Mouse (Mus musculus): Measurements from ENCODE around the gene U2af1. TPM values are rescaled to one million over a fixed set of nuclear protein-coding genes. Genes with fewer than 3 reads are reported as not detected.

The U2af1 gene
- polyA plus RNA-seq, 1 experiment, result 283 TPM

- H3K79me2 ChIP-seq (ENCODE audit: control insufficient read depth, insufficient read depth), result peaks cover 28% of the 10 kb centered on the region
- no peak overlapping the region for H3K4me3 ChIP-seq (ENCODE audit: insufficient read depth, poor library complexity, severe bottlenecking)
- no peak overlapping the region for H3ac ChIP-seq (ENCODE audit: control insufficient read depth, insufficient read length, low read depth)
- no peaks in the 10 kb centered on the region for H3K27me3 ChIP-seq (ENCODE audit: control insufficient read depth, insufficient read depth, insufficient read length)
- TF ChIP-seq USF1 (IDR thresholded peaks at IDR 0.05; ENCODE audit: low read depth), result no peak
- TF ChIP-seq MYOG (IDR thresholded peaks at IDR 0.05; ENCODE audit: control insufficient read depth, extremely low read depth, insufficient read length), result no peak
- no peak for TF ChIP-seq MYOD1 (IDR thresholded peaks at IDR 0.05; ENCODE audit: control insufficient read depth, insufficient read length, low read depth)
- TF ChIP-seq CEBPB (IDR thresholded peaks at IDR 0.05; ENCODE audit: low read depth), result no peak
- no peak for TF ChIP-seq FOSL1 (IDR thresholded peaks at IDR 0.05; ENCODE audit: insufficient read depth, low read length, poor library complexity, severe bottlenecking)
- peaks cover 16% of the 10 kb centered on the region for H3K36me3 ChIP-seq (ENCODE audit: control insufficient read depth, insufficient read depth)
- H3K79me3 ChIP-seq (ENCODE audit: low read depth), result peaks cover 25% of the 10 kb centered on the region
Observed at GRCm38 (mm10) chr17:31660661-31661250, 2.1 kb upstream of the U2af1 start.

- peaks cover 55% of the 10 kb centered on the region for H3K79me2 ChIP-seq (ENCODE audit: control insufficient read depth, insufficient read depth)
- peaks cover 41% of the 10 kb centered on the region for H3K36me3 ChIP-seq (ENCODE audit: control insufficient read depth, insufficient read depth)
- peaks cover 52% of the 10 kb centered on the region for H3K79me3 ChIP-seq (ENCODE audit: low read depth)
- peak overlapping the region; percentile 100 for H3ac ChIP-seq (ENCODE audit: control insufficient read depth, insufficient read length, low read depth)
- peak overlapping the region; percentile 95 for H3K4me3 ChIP-seq (ENCODE audit: insufficient read depth, poor library complexity, severe bottlenecking)
- H3K27me3 ChIP-seq (ENCODE audit: control insufficient read depth, insufficient read depth, insufficient read length), result no peaks in the 10 kb centered on the region
- TF ChIP-seq MYOD1 (IDR thresholded peaks at IDR 0.05; ENCODE audit: control insufficient read depth, insufficient read length, low read depth), result no peak
- TF ChIP-seq MAX (IDR thresholded peaks at IDR 0.05), result no peak
- TF ChIP-seq MYOG (IDR thresholded peaks at IDR 0.05; ENCODE audit: control insufficient read depth, extremely low read depth, insufficient read length), result no peak
- TF ChIP-seq USF1 (IDR thresholded peaks at IDR 0.05; ENCODE audit: low read depth), result no peak
- TF ChIP-seq CEBPB (IDR thresholded peaks at IDR 0.05; ENCODE audit: low read depth), result no peak
- no peak for TF ChIP-seq CTCF (IDR thresholded peaks at IDR 0.05; ENCODE audit: control insufficient read depth, insufficient read depth, insufficient read length)
- no peak for TF ChIP-seq FOSL1 (IDR thresholded peaks at IDR 0.05; ENCODE audit: insufficient read depth, low read length, poor library complexity, severe bottlenecking)
Observed at GRCm38 (mm10) chr17:31658136-31658467, 590 bp downstream of the U2af1 start.

- peaks cover 62% of the 10 kb centered on the region for H3K79me2 ChIP-seq (ENCODE audit: control insufficient read depth, insufficient read depth)
- peak overlapping the region; percentile 95 for H3K4me3 ChIP-seq (ENCODE audit: insufficient read depth, poor library complexity, severe bottlenecking)
- H3K36me3 ChIP-seq (ENCODE audit: control insufficient read depth, insufficient read depth), result peaks cover 49% of the 10 kb centered on the region
- no peaks in the 10 kb centered on the region for H3K27me3 ChIP-seq (ENCODE audit: control insufficient read depth, insufficient read depth, insufficient read length)
- peak overlapping the region; percentile 100 for H3ac ChIP-seq (ENCODE audit: control insufficient read depth, insufficient read length, low read depth)
- H3K79me3 ChIP-seq (ENCODE audit: low read depth), result peaks cover 59% of the 10 kb centered on the region
- TF ChIP-seq MYOG (IDR thresholded peaks at IDR 0.05; ENCODE audit: control insufficient read depth, extremely low read depth, insufficient read length) (no peak), MAX (IDR thresholded peaks at IDR 0.05) (no peak), CTCF (IDR thresholded peaks at IDR 0.05; ENCODE audit: control insufficient read depth, insufficient read depth, insufficient read length) (no peak), USF1 (IDR thresholded peaks at IDR 0.05; ENCODE audit: low read depth) (no peak), CEBPB (IDR thresholded peaks at IDR 0.05; ENCODE audit: low read depth) (no peak), MYOD1 (IDR thresholded peaks at IDR 0.05; ENCODE audit: control insufficient read depth, insufficient read length, low read depth) (no peak), FOSL1 (IDR thresholded peaks at IDR 0.05; ENCODE audit: insufficient read depth, low read length, poor library complexity, severe bottlenecking) (no peak)
Observed at GRCm38 (mm10) chr17:31657141-31657983, 1.3 kb downstream of the U2af1 start.

GRCm38 (mm10) chr17:31656682-31657081, 2.0 kb downstream of the U2af1 start:
- no peaks in the 10 kb centered on the region for H3K27me3 ChIP-seq (ENCODE audit: control insufficient read depth, insufficient read depth, insufficient read length)
- no peak for TF ChIP-seq MAX (IDR thresholded peaks at IDR 0.05)
- no peak for TF ChIP-seq CTCF (IDR thresholded peaks at IDR 0.05; ENCODE audit: control insufficient read depth, insufficient read depth, insufficient read length)
- no peak for TF ChIP-seq MYOG (IDR thresholded peaks at IDR 0.05; ENCODE audit: control insufficient read depth, extremely low read depth, insufficient read length)
- no peak for TF ChIP-seq CEBPB (IDR thresholded peaks at IDR 0.05; ENCODE audit: low read depth)
- no peak for TF ChIP-seq FOSL1 (IDR thresholded peaks at IDR 0.05; ENCODE audit: insufficient read depth, low read length, poor library complexity, severe bottlenecking)
- TF ChIP-seq MYOD1 (IDR thresholded peaks at IDR 0.05; ENCODE audit: control insufficient read depth, insufficient read length, low read depth), result no peak
- no peak for TF ChIP-seq USF1 (IDR thresholded peaks at IDR 0.05; ENCODE audit: low read depth)
- H3K79me3 ChIP-seq (ENCODE audit: low read depth), result peaks cover 66% of the 10 kb centered on the region
- H3K79me2 ChIP-seq (ENCODE audit: control insufficient read depth, insufficient read depth), result peaks cover 69% of the 10 kb centered on the region
- H3K36me3 ChIP-seq (ENCODE audit: control insufficient read depth, insufficient read depth), result peaks cover 55% of the 10 kb centered on the region
- H3K4me3 ChIP-seq (ENCODE audit: insufficient read depth, poor library complexity, severe bottlenecking), result no peak overlapping the region
- H3ac ChIP-seq (ENCODE audit: control insufficient read depth, insufficient read length, low read depth), result no peak overlapping the region

- Histone ChIP-seq H3K36me3 (ENCODE audit: control insufficient read depth, insufficient read depth) (peaks cover 69% of the 10 kb centered on the region), H3K79me2 (ENCODE audit: control insufficient read depth, insufficient read depth) (peaks cover 82% of the 10 kb centered on the region), H3K79me3 (ENCODE audit: low read depth) (peaks cover 73% of the 10 kb centered on the region), H3ac (ENCODE audit: control insufficient read depth, insufficient read length, low read depth) (no peak overlapping the region), H3K4me3 (ENCODE audit: insufficient read depth, poor library complexity, severe bottlenecking) (no peak overlapping the region), H3K27me3 (ENCODE audit: control insufficient read depth, insufficient read depth, insufficient read length) (no peaks in the 10 kb centered on the region)
- TF ChIP-seq MYOD1 (IDR thresholded peaks at IDR 0.05; ENCODE audit: control insufficient read depth, insufficient read length, low read depth) (no peak), FOSL1 (IDR thresholded peaks at IDR 0.05; ENCODE audit: insufficient read depth, low read length, poor library complexity, severe bottlenecking) (no peak), MAX (IDR thresholded peaks at IDR 0.05) (no peak), MYOG (IDR thresholded peaks at IDR 0.05; ENCODE audit: control insufficient read depth, extremely low read depth, insufficient read length) (no peak), CTCF (IDR thresholded peaks at IDR 0.05; ENCODE audit: control insufficient read depth, insufficient read depth, insufficient read length) (no peak), USF1 (IDR thresholded peaks at IDR 0.05; ENCODE audit: low read depth) (no peak), CEBPB (IDR thresholded peaks at IDR 0.05; ENCODE audit: low read depth) (no peak)
Observed at GRCm38 (mm10) chr17:31655366-31655765, 3.3 kb downstream of the U2af1 start.
